Mouse (Mus musculus) stomach, embryonic 16.5 days (tissue): ENCODE measurements around the gene Wrap53. TPM values are rescaled to one million over a fixed set of nuclear protein-coding genes. Genes with fewer than 3 reads are reported as not detected.
"Not testable (repeated sequence)": the region's sequence is repeated elsewhere in the genome, so short reads cannot be mapped to it uniquely, and the experiment has no call there.

Source experiments
- ATAC-seq: fragments of 200-750 bp; cut with Nextera tagmentation; 2 replicates; pipeline ENCODE4 v1.8.0; 2017; ENCODE audit warnings: moderate number of reproducible peaks, moderate TSS enrichment; ENCODE audit not compliant: insufficient read depth, low FRiP score
- H3K27ac ChIP-seq: fragments of 300-500 bp; sonication (generic); 2 replicates; pipeline ENCODE4 v1.5.1; 2014; ENCODE audit warnings: low read length
- H3K27me3 ChIP-seq: fragments of 300-500 bp; sonication (generic); 2 replicates; pipeline ENCODE4 v1.6.1; 2014; ENCODE audit warnings: low read length, control low read depth, mixed read lengths; ENCODE audit not compliant: control insufficient read depth, insufficient read depth
- H3K36me3 ChIP-seq: fragments of 300-500 bp; sonication (generic); 2 replicates; pipeline ENCODE4 v1.6.1; 2014; ENCODE audit warnings: low read length; ENCODE audit not compliant: control insufficient read depth, insufficient read depth
- H3K4me1 ChIP-seq: fragments of 300-500 bp; sonication (generic); 2 replicates; pipeline ENCODE4 v1.6.1; 2014; ENCODE audit warnings: low read length, control low read depth, mixed read lengths; ENCODE audit not compliant: control insufficient read depth, insufficient read depth
- H3K4me2 ChIP-seq: fragments of 300-500 bp; sonication (generic); 2 replicates; pipeline ENCODE4 v1.6.1; 2014; ENCODE audit warnings: low read depth, low read length, mixed read lengths
- H3K4me3 ChIP-seq: fragments of 300-500 bp; sonication (generic); replicated peaks from 2 replicates; pipeline ENCODE4 v1.5.1; 2014; ENCODE audit warnings: mild to moderate bottlenecking, low read length
- H3K9ac ChIP-seq: fragments of 300-500 bp; sonication (generic); 2 replicates; pipeline ENCODE4 v1.6.1; 2014; ENCODE audit warnings: low read length
- H3K9me3 ChIP-seq: fragments of 300-500 bp; sonication (generic); replicated peaks from 2 replicates; pipeline ENCODE4 v1.6.1; 2016; ENCODE audit warnings: low read length, control low read depth; ENCODE audit not compliant: control insufficient read depth
- WGBS: fragments of 180-500 bp; shearing (Covaris S2); extraction: QIAGEN DNeasy Blood & Tissue Kit; methylation state at CpG from one replicate; pipeline ENCODE4 v1.1.7; 2014; 5-methylcytosine and 5-hydroxymethylcytosine counted together
- polyA plus RNA-seq: library from polyadenylated mRNA; unstranded; fragments of >200 nt; fragmentation: Nextera tagmentation; extraction: Ambion mirVana; gene quantifications from 2 replicates; pipeline ENCODE4 v1.2.1, GENCODE M21; 2015

The Wrap53 gene
- polyA plus RNA-seq, 1 experiment from 2014 or later, result 21.6 TPM

DNA sequence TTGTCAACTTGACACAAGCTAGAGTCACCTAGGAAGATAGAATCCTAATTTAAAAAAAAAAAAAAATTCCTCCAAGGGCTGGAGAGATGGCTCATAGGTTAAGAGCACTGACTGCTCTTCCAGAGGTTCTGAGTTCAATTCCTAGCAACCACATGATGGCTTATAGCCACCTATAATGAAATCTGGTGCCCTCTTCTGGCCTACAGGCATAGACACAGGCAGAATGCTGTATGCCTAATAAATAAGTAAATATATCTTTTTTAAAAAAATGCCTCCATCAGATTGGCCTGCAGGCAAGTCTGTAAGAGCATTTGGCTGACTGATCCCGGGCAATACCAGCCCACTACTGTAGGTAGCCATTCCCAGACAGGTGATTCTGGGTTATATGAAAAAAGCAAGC lies 45.1 kb downstream of the Wrap53 start:
- Histone ChIP-seq H3K27ac (no peak overlapping the region), H3K4me1 (no peaks in the 10 kb centered on the region), H3K27me3 (no peaks in the 10 kb centered on the region), H3K4me3 (no peak overlapping the region), H3K4me2 (no peak overlapping the region), H3K9ac (no peak overlapping the region), H3K9me3 (no peaks in the 10 kb centered on the region), H3K36me3 (no peaks in the 10 kb centered on the region)
- ATAC-seq, result no peak
- WGBS, result 81% methylated on average over 1 of the region's 1 CpGs

DNA sequence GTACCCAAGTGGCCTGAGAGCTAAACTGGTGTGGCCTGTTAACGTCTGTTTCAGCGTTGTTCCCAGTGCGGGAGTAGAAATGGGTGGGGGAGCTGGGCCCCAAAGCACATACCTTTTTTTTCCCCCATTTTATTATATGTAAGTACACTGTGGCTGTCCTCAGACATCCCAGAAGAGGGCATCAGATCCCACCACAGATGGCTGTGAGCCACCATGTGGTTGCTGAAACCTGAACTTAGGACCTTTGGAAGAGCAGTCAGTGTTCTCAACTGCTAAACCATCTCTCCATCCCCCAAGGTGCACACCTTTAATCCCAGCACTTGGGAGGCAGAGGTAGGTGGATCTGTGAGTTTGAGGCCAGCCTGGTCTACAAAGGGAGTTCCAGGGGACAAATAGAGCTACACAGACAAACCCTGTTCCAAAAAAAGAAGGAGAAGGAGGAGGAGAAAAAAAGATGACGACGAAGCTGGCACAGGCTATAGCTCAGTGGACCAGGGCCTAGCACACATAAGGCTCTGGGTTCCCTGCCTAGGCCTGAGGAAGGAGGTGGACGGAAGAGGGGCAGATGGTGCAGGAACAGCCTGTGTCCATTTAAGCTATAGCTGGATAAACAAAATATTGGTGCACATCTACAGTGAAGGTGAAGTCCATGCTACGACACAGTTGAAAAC lies 47.4 kb downstream of the Wrap53 start:
- Histone ChIP-seq H3K9me3 (no peaks in the 10 kb centered on the region), H3K9ac (no peak overlapping the region), H3K36me3 (no peaks in the 10 kb centered on the region), H3K4me1 (no peaks in the 10 kb centered on the region), H3K27me3 (no peaks in the 10 kb centered on the region), H3K4me3 (no peak overlapping the region), H3K27ac (no peak overlapping the region), H3K4me2 (no peak overlapping the region)
- 76% methylated on average over 7 of the region's 7 CpGs for WGBS
- no peak for ATAC-seq

GRCm38 (mm10) chr11:69530755-69531154 lies 49.3 kb downstream of the Wrap53 start:
- not testable (repeated sequence) for ATAC-seq, H3K9me3 ChIP-seq

DNA sequence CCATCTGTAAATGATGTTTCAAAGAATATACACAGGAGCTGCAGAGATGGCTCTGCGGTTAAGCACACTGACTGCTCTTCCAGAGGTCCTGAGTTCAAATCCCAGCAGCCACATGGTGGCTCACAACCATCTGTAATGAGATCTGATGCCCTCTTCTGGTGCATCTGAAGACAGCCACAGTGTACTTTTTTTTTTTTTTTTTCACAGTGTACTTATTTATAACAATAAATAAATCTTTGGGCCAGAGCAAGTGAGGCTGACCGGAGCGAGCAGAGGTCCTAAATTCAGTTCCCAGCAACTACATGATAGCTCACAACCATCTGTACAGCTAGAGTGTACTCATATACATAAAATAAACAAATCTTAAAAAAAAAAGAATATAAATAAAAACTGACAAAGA lies 49.8 kb downstream of the Wrap53 start:
- H3K27ac ChIP-seq, H3K4me2 ChIP-seq, H3K36me3 ChIP-seq, H3K4me3 ChIP-seq, H3K9me3 ChIP-seq, H3K27me3 ChIP-seq, ATAC-seq, H3K4me1 ChIP-seq, H3K9ac ChIP-seq: not testable (repeated sequence)
- 90% methylated on average over 3 of the region's 3 CpGs for WGBS

More at GRCm38 (mm10) chr11:69530755-69531154, 49.3 kb downstream of the Wrap53 start:
- not testable (repeated sequence) for H3K4me1 ChIP-seq, H3K36me3 ChIP-seq, H3K4me3 ChIP-seq, H3K27ac ChIP-seq, H3K9ac ChIP-seq, H3K4me2 ChIP-seq, H3K27me3 ChIP-seq
- WGBS, result 87% methylated on average over 6 of the region's 6 CpGs

GRCm38 (mm10) chr11:69528031-69528390 lies 52.0 kb downstream of the Wrap53 start:
- no peak for ATAC-seq
- no peaks in the 10 kb centered on the region for H3K4me1 ChIP-seq
- no peaks in the 10 kb centered on the region for H3K27me3 ChIP-seq
- H3K9me3 ChIP-seq, result no peaks in the 10 kb centered on the region
- H3K4me2 ChIP-seq, result no peak overlapping the region
- H3K4me3 ChIP-seq, result no peak overlapping the region
- 83% methylated on average over 4 of the region's 4 CpGs for WGBS
- no peak overlapping the region for H3K27ac ChIP-seq
- H3K36me3 ChIP-seq, result no peaks in the 10 kb centered on the region
- no peak overlapping the region for H3K9ac ChIP-seq

GRCm38 (mm10) chr11:69527098-69528030 lies 52.7 kb downstream of the Wrap53 start:
- Histone ChIP-seq H3K4me2 (peak overlapping the region; percentile 49), H3K36me3 (no peaks in the 10 kb centered on the region), H3K27ac (peak overlapping the region; percentile 9; the same call in 1 of the 2 replicates), H3K27me3 (no peaks in the 10 kb centered on the region), H3K9ac (peak overlapping the region; percentile 59), H3K4me1 (no peaks in the 10 kb centered on the region), H3K9me3 (no peaks in the 10 kb centered on the region), H3K4me3 (peak overlapping the region; percentile 27)
- no peak for ATAC-seq
- 12% methylated on average over 30 of the region's 30 CpGs for WGBS

DNA sequence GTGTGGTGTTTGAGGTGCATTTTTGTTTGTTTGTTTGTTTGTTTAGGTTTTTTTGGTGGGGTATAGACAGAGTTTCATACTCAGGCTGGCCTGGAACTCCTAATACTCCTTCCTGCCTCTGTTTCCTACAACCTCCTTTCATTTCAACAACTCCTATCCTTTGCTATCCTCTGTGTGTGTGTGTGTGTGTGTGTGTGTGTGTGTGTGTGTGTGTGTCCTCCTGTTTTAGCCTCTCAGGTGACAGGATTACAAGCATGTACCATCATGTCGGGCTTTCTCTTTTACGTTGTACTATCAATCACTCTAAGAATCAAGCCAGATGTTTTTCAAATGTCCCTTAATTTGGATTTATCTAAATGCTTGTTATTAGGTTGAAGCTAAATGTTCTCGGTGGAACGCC lies 53.4 kb downstream of the Wrap53 start:
- 39% methylated on average over 4 of the region's 4 CpGs for WGBS
- Histone ChIP-seq H3K27me3 (no peaks in the 10 kb centered on the region), H3K4me2 (peak overlapping the region; percentile 49), H3K9ac (no peak overlapping the region), H3K9me3 (no peaks in the 10 kb centered on the region), H3K27ac (no peak overlapping the region), H3K4me1 (no peaks in the 10 kb centered on the region), H3K4me3 (peak overlapping the region; percentile 27; the same call in 1 of the 2 replicates), H3K36me3 (no peaks in the 10 kb centered on the region)
- no peak for ATAC-seq

- no peak overlapping the region for H3K9ac ChIP-seq
- ATAC-seq, result no peak
- no peak overlapping the region for H3K4me2 ChIP-seq
- H3K9me3 ChIP-seq, result no peaks in the 10 kb centered on the region
- no peak overlapping the region for H3K4me3 ChIP-seq
- no peaks in the 10 kb centered on the region for H3K4me1 ChIP-seq
- no peak overlapping the region for H3K27ac ChIP-seq
- WGBS, result 85% methylated on average over 9 of the region's 9 CpGs
- H3K27me3 ChIP-seq, result no peaks in the 10 kb centered on the region
- no peaks in the 10 kb centered on the region for H3K36me3 ChIP-seq
These were observed 54.4 kb downstream of the Wrap53 start for GRCm38 (mm10) chr11:69525661-69526060.

DNA sequence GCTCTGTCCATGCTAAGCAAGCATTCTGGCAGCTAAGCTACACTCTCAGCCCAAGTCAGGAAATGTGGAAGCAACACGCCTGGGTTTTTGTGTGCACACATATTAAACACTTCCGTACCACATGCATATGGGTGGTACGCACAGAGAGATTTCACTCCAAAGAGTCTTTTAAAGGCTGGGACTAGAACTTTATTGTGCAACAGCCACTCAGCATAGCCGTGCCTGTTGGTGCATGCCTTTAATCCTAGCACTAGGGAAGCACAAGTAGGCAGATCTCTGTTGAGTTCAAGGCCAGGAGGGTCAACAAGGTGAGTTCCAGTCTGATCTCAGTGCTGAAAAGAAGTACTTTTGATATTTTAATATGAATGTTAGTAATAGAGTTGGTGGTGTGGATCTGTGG lies 56.4 kb downstream of the Wrap53 start:
- H3K27me3 ChIP-seq, result no peaks in the 10 kb centered on the region
- WGBS, result 80% methylated on average over 4 of the region's 4 CpGs
- peak overlapping the region; percentile 21; the same call in 1 of the 2 replicates for H3K27ac ChIP-seq
- no peaks in the 10 kb centered on the region for H3K9me3 ChIP-seq
- no peak for ATAC-seq
- no peaks in the 10 kb centered on the region for H3K4me1 ChIP-seq
- H3K4me3 ChIP-seq, result no peak overlapping the region
- no peaks in the 10 kb centered on the region for H3K36me3 ChIP-seq
- no peak overlapping the region for H3K4me2 ChIP-seq
- no peak overlapping the region for H3K9ac ChIP-seq
